Mouse (Mus musculus) hindbrain, embryonic 15.5 days (tissue): Measurements from ENCODE around the gene Rfx8. TPM values are rescaled to one million over a fixed set of nuclear protein-coding genes. Genes with fewer than 3 reads are reported as not detected.

Experiments used
- ATAC-seq: fragments of 200-750 bp; cut with Nextera tagmentation; 2 replicates; pipeline ENCODE4 v1.8.0; 2017; ENCODE audit warnings: low read depth, moderate number of reproducible peaks, moderate TSS enrichment; ENCODE audit not compliant: low FRiP score
- H3K27ac ChIP-seq: fragments of 300-500 bp; sonication (generic); replicated peaks from 2 replicates; pipeline ENCODE4 v1.5.1; 2015; ENCODE audit warnings: mild to moderate bottlenecking, inconsistent platforms
- H3K27me3 ChIP-seq: fragments of 300-500 bp; sonication (generic); 2 replicates; pipeline ENCODE4 v1.6.1; 2015; ENCODE audit warnings: control low read depth, inconsistent platforms
- H3K36me3 ChIP-seq: fragments of 300-500 bp; sonication (generic); 2 replicates; pipeline ENCODE4 v1.6.1; 2015; ENCODE audit warnings: control low read depth, inconsistent platforms
- H3K4me1 ChIP-seq: fragments of 300-500 bp; sonication (generic); replicated peaks from 2 replicates; pipeline ENCODE4 v1.6.1; 2015; ENCODE audit warnings: control low read depth, inconsistent platforms
- H3K4me2 ChIP-seq: fragments of 300-500 bp; sonication (generic); 2 replicates; pipeline ENCODE4 v1.6.1; 2015; ENCODE audit warnings: moderate library complexity, mild to moderate bottlenecking, inconsistent platforms
- H3K4me3 ChIP-seq: fragments of 300-500 bp; sonication (generic); 2 replicates; pipeline ENCODE4 v1.5.1; 2015; ENCODE audit warnings: mild to moderate bottlenecking, inconsistent platforms
- H3K9ac ChIP-seq: fragments of 300-500 bp; sonication (generic); 2 replicates; pipeline ENCODE4 v1.6.1; 2015; ENCODE audit warnings: inconsistent platforms
- H3K9me3 ChIP-seq: fragments of 300-500 bp; sonication (generic); 2 replicates; pipeline ENCODE4 v1.6.1; 2016; ENCODE audit warnings: control low read depth, inconsistent platforms
- WGBS: fragments of 180-500 bp; shearing (Covaris S2); methylation state at CpG from one replicate; pipeline ENCODE4 v1.1.7; 2015; 5-methylcytosine and 5-hydroxymethylcytosine counted together
- polyA plus RNA-seq: library from polyadenylated mRNA; unstranded; fragments of >200 nt; fragmentation: Nextera tagmentation; extraction: Ambion mirVana; gene quantifications from 2 replicates; pipeline ENCODE4 v1.2.1, GENCODE M21; 2015

Rfx8 gene
- polyA plus RNA-seq, 1 experiment from 2014 or later: 0.35 TPM

- H3K27ac ChIP-seq: no peak overlapping the region
- no peaks in the 10 kb centered on the region for H3K36me3 ChIP-seq
- no peak for ATAC-seq
- H3K4me1 ChIP-seq: peaks cover 4% of the 10 kb centered on the region; the same call in 1 of the 2 replicates
- no peak overlapping the region for H3K4me2 ChIP-seq
- no peaks in the 10 kb centered on the region for H3K9me3 ChIP-seq
- 29% methylated on average over 5 of the region's 5 CpGs for WGBS
- no peak overlapping the region for H3K4me3 ChIP-seq
- no peaks in the 10 kb centered on the region for H3K27me3 ChIP-seq
- H3K9ac ChIP-seq: no peak overlapping the region
These were observed 84.6 kb downstream of the Rfx8 start for GRCm38 (mm10) chr1:39636196-39636595.

- H3K9ac ChIP-seq: no peak overlapping the region
- no peak overlapping the region for H3K27ac ChIP-seq
- no peaks in the 10 kb centered on the region for H3K36me3 ChIP-seq
- no peak overlapping the region for H3K4me3 ChIP-seq
- no peaks in the 10 kb centered on the region for H3K9me3 ChIP-seq
- ATAC-seq: no peak
- H3K27me3 ChIP-seq: no peaks in the 10 kb centered on the region
- H3K4me2 ChIP-seq: no peak overlapping the region
- no peaks in the 10 kb centered on the region for H3K4me1 ChIP-seq
- WGBS: 86% methylated on average over 9 of the region's 9 CpGs
These were observed 92.2 kb downstream of the Rfx8 start for GRCm38 (mm10) chr1:39628606-39629005.

DNA sequence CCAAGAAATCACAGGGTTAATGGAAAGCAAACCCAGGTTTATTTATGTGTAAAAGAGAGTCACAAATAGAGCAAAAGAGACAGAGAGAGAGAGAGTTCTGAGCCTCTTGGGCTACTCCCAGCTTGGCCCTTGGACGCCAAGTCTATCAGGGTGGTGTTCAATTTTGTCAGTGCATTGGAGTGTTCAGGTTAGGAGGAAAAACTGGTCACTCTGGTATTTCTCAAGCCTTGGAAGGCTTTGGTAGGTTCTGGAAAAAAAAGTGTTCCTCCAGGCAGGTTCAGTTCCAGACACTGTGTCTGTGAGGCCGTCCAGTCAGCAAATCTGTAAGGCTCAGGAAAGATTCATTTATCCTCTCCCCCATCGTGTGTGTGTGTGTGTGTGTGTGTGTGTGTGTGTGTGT is 95.3 kb downstream of the Rfx8 start:
- Histone ChIP-seq H3K36me3 (0 out of 2 replicates have a peak, but pooled peaks cover 2% of the 10 kb centered on the region), H3K27ac (no peak overlapping the region), H3K9me3 (peaks cover 3% of the 10 kb centered on the region; the same call in 1 of the 2 replicates), H3K9ac (no peak overlapping the region), H3K4me2 (no peak overlapping the region), H3K4me3 (no peak overlapping the region), H3K27me3 (no peaks in the 10 kb centered on the region), H3K4me1 (no peaks in the 10 kb centered on the region)
- WGBS: 74% methylated on average over 3 of the region's 3 CpGs
- no peak for ATAC-seq

DNA sequence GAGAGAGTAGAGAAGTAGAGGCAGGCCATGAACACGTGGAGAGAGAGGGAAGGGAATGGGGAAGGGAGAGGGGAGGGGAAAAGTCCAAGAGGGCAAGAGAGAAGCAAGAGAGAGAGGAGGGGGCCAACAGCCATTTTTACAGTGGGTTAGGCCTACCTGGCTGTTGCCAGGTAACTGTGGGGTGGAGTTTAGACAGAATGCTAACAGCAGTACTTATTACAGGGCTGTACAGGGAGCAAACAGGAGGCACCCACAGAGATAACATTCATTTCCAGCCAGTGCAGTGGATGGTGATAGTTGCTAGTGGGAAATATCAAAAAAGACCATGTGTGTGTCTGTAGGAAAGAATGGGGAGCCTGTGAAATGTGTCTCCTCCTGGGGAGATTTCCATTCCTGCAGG is 97.1 kb downstream of the Rfx8 start:
- Histone ChIP-seq H3K27ac (no peak overlapping the region), H3K9me3 (peaks cover 4% of the 10 kb centered on the region; the same call in 1 of the 2 replicates), H3K9ac (no peak overlapping the region), H3K4me3 (no peak overlapping the region), H3K36me3 (0 out of 2 replicates have a peak, but pooled peaks cover 2% of the 10 kb centered on the region), H3K4me1 (no peaks in the 10 kb centered on the region), H3K4me2 (no peak overlapping the region), H3K27me3 (no peaks in the 10 kb centered on the region)
- no peak for ATAC-seq
- WGBS: 50% methylated on average over 1 of the region's 1 CpGs

- WGBS: 89% methylated on average over 5 of the region's 5 CpGs
- Histone ChIP-seq H3K9ac (no peak overlapping the region), H3K27ac (no peak overlapping the region), H3K27me3 (no peaks in the 10 kb centered on the region), H3K4me2 (no peak overlapping the region), H3K4me3 (no peak overlapping the region), H3K4me1 (0 out of 2 replicates have a peak, but pooled peaks cover 4% of the 10 kb centered on the region), H3K36me3 (0 out of 2 replicates have a peak, but pooled peaks cover 2% of the 10 kb centered on the region), H3K9me3 (peaks cover 4% of the 10 kb centered on the region; the same call in 1 of the 2 replicates)
- ATAC-seq: no peak
These were observed 97.7 kb downstream of the Rfx8 start for GRCm38 (mm10) chr1:39623106-39623505.

GRCm38 (mm10) chr1:39618524-39618923 is 102.3 kb downstream of the Rfx8 start:
- ATAC-seq: no peak
- 26% methylated on average over 8 of the region's 8 CpGs for WGBS
- 0 out of 2 replicates have a peak, but pooled peaks cover 2% of the 10 kb centered on the region for H3K36me3 ChIP-seq

GRCm38 (mm10) chr1:39615526-39615925 is 105.3 kb downstream of the Rfx8 start:
- Histone ChIP-seq H3K36me3 (no peaks in the 10 kb centered on the region), H3K27me3 (no peaks in the 10 kb centered on the region), H3K4me2 (no peak overlapping the region), H3K4me3 (no peak overlapping the region), H3K27ac (no peak overlapping the region), H3K9ac (no peak overlapping the region), H3K9me3 (peaks cover 1% of the 10 kb centered on the region; the same call in 1 of the 2 replicates), H3K4me1 (0 out of 2 replicates have a peak, but pooled peaks cover 4% of the 10 kb centered on the region)
- no peak for ATAC-seq
- WGBS: 82% methylated on average over 6 of the region's 6 CpGs

More at GRCm38 (mm10) chr1:39618524-39618923, 102.3 kb downstream of the Rfx8 start:
- no peak overlapping the region for H3K9ac ChIP-seq
- H3K27ac ChIP-seq: no peak overlapping the region
- peaks cover 4% of the 10 kb centered on the region; the same call in 1 of the 2 replicates for H3K9me3 ChIP-seq
- no peak overlapping the region for H3K4me3 ChIP-seq
- H3K4me1 ChIP-seq: 0 out of 2 replicates have a peak, but pooled peaks cover 4% of the 10 kb centered on the region
- no peaks in the 10 kb centered on the region for H3K27me3 ChIP-seq
- H3K4me2 ChIP-seq: no peak overlapping the region; the same call in 1 of the 2 replicates

Other genes with a start within 250 kb of the Rfx8 start
- 10.5 and 11.2 TPM in 2 replicates for gene Tbc1d8, start 242.2 kb downstream of the Rfx8 start, polyA plus RNA-seq
- gene Cnot11, start 186.0 kb downstream of the Rfx8 start, polyA plus RNA-seq: 15.9 and 16.2 TPM in 2 replicates
- gene Rnf149, start 143.6 kb downstream of the Rfx8 start, polyA plus RNA-seq: 23.4 and 23.9 TPM in 2 replicates
- 8.1 and 9.9 TPM in 2 replicates for gene Creg2, start 69.5 kb downstream of the Rfx8 start, polyA plus RNA-seq
- gene Gm3646, start 84.3 kb upstream of the Rfx8 start, polyA plus RNA-seq: not detected in 2 replicates
- 41.5 and 42.6 TPM in 2 replicates for gene Map4k4, start 179.9 kb upstream of the Rfx8 start, polyA plus RNA-seq